Mouse (Mus musculus) forebrain, embryonic 11.5 days (tissue): ENCODE measurements at regions not wholly inside any gene's neighbourhood (a gene's known extent, or its start where the extent isn't known, plus 50 kb on each side); places are given as distances from the start of the nearest gene placed in this dataset.

ENCODE experiments used
- ATAC-seq: fragments of 200-750 bp; cut with Nextera tagmentation; replicated peaks from 2 replicates; pipeline ENCODE4 v1.8.0; 2017; ENCODE audit warnings: moderate TSS enrichment; ENCODE audit not compliant: low FRiP score
- DNase-seq: peaks from one replicate; pipeline ENCODE4 v3.0.0-alpha.2; 2017; ENCODE audit warnings: low spot score
- H3K27ac ChIP-seq: fragments of 300-500 bp; sonication (generic); 2 replicates; pipeline ENCODE4 v1.5.1; 2014; ENCODE audit warnings: low read depth, low read length
- H3K27me3 ChIP-seq: fragments of 300-500 bp; sonication (generic); 2 replicates; pipeline ENCODE4 v1.6.1; 2014; ENCODE audit warnings: mild to moderate bottlenecking, low read length, mixed read lengths; ENCODE audit not compliant: control insufficient read depth, insufficient read depth
- H3K36me3 ChIP-seq: fragments of 300-500 bp; sonication (generic); 2 replicates; pipeline ENCODE4 v1.6.1; 2014; ENCODE audit warnings: mild to moderate bottlenecking, low read length, moderate library complexity, mixed read lengths; ENCODE audit not compliant: control insufficient read depth, insufficient read depth
- H3K4me1 ChIP-seq: fragments of 300-500 bp; sonication (generic); replicated peaks from 2 replicates; pipeline ENCODE4 v1.6.1; 2014; ENCODE audit warnings: low read length, mixed read lengths; ENCODE audit not compliant: control insufficient read depth, insufficient read depth
- H3K4me2 ChIP-seq: fragments of 300-500 bp; sonication (generic); 2 replicates; pipeline ENCODE4 v1.6.1; 2014; ENCODE audit warnings: low read depth, mild to moderate bottlenecking, low read length, moderate library complexity, mixed read lengths; ENCODE audit not compliant: severe bottlenecking
- H3K4me3 ChIP-seq: fragments of 300-500 bp; sonication (generic); 2 replicates; pipeline ENCODE4 v1.5.1; 2014; ENCODE audit warnings: low read depth, low read length
- H3K9ac ChIP-seq: fragments of 300-500 bp; sonication (generic); 2 replicates; pipeline ENCODE4 v1.6.1; 2014; ENCODE audit warnings: low read length
- H3K9me3 ChIP-seq: fragments of 300-500 bp; sonication (generic); 2 replicates; pipeline ENCODE4 v1.6.1; 2016; ENCODE audit warnings: low read length, mixed read lengths; ENCODE audit not compliant: control insufficient read depth
- WGBS: fragments of 180-500 bp; shearing (Covaris S2); extraction: QIAGEN DNeasy Blood & Tissue Kit; methylation state at CpG from one replicate; pipeline ENCODE4 v1.1.7; 2014; 5-methylcytosine and 5-hydroxymethylcytosine counted together

- WGBS: 82% methylated on average over 3 of the region's 3 CpGs
- no peaks in the 10 kb centered on the region for H3K36me3 ChIP-seq
- DNase-seq (no peak), ATAC-seq (no peak)
- H3K4me1 ChIP-seq: no peaks in the 10 kb centered on the region
- no peak overlapping the region for H3K4me2 ChIP-seq
- no peaks in the 10 kb centered on the region for H3K9me3 ChIP-seq
- no peaks in the 10 kb centered on the region; the same call in 1 of the 2 replicates for H3K27me3 ChIP-seq
- no peak overlapping the region for H3K9ac ChIP-seq
- no peak overlapping the region for H3K27ac ChIP-seq
- no peak overlapping the region for H3K4me3 ChIP-seq
Observed at GRCm38 (mm10) chrX:166754967-166755654, 169.6 kb upstream of the Egfl6 start.

GRCm38 (mm10) chrX:166749055-166749679 lies 163.6 kb upstream of the Egfl6 start:
- Histone ChIP-seq H3K27ac (no peak overlapping the region), H3K27me3 (0 out of 2 replicates have a peak, but pooled peaks cover 2% of the 10 kb centered on the region)
- ATAC-seq: peak; percentile 82

GRCm38 (mm10) chrX:166731354-166731753 lies 145.8 kb upstream of the Egfl6 start:
- no peaks in the 10 kb centered on the region for H3K9me3 ChIP-seq
- no peaks in the 10 kb centered on the region for H3K4me1 ChIP-seq
- ATAC-seq (no peak), DNase-seq (no peak)
- no peak overlapping the region for H3K27ac ChIP-seq
- H3K27me3 ChIP-seq: peaks cover 11% of the 10 kb centered on the region; the same call in 1 of the 2 replicates
- H3K4me2 ChIP-seq: no peak overlapping the region
- H3K36me3 ChIP-seq: no peaks in the 10 kb centered on the region
- 85% methylated on average over 2 of the region's 2 CpGs for WGBS
- H3K4me3 ChIP-seq: no peak overlapping the region
- H3K9ac ChIP-seq: no peak overlapping the region

More at GRCm38 (mm10) chrX:166749055-166749679, 163.6 kb upstream of the Egfl6 start:
- H3K4me1 ChIP-seq: no peaks in the 10 kb centered on the region
- H3K9me3 ChIP-seq: no peaks in the 10 kb centered on the region
- H3K36me3 ChIP-seq: no peaks in the 10 kb centered on the region
- H3K9ac ChIP-seq: no peak overlapping the region
- 45% methylated on average over 8 of the region's 8 CpGs for WGBS
- no peak overlapping the region for H3K4me3 ChIP-seq
- DNase-seq: no peak
- no peak overlapping the region for H3K4me2 ChIP-seq

- no peaks in the 10 kb centered on the region for H3K36me3 ChIP-seq
- WGBS: 49% methylated on average over 2 of the region's 2 CpGs
- H3K4me2 ChIP-seq: no peak overlapping the region
- no peaks in the 10 kb centered on the region for H3K4me1 ChIP-seq
- ATAC-seq (peak; percentile 59), DNase-seq (no peak)
- peaks cover 15% of the 10 kb centered on the region; the same call in 1 of the 2 replicates for H3K27me3 ChIP-seq
- no peak overlapping the region for H3K9ac ChIP-seq
- no peak overlapping the region for H3K4me3 ChIP-seq
- no peak overlapping the region for H3K27ac ChIP-seq
- no peaks in the 10 kb centered on the region for H3K9me3 ChIP-seq
Observed at GRCm38 (mm10) chrX:166728622-166728928, 143.1 kb upstream of the Egfl6 start.

- DNase-seq (peak; percentile 74), ATAC-seq (peak; percentile 94)
- Histone ChIP-seq H3K27me3 (peaks cover 18% of the 10 kb centered on the region; the same call in 1 of the 2 replicates), H3K9me3 (no peaks in the 10 kb centered on the region), H3K27ac (no peak overlapping the region; the same call in 1 of the 2 replicates), H3K36me3 (no peaks in the 10 kb centered on the region), H3K4me1 (no peaks in the 10 kb centered on the region), H3K4me3 (no peak overlapping the region), H3K4me2 (no peak overlapping the region), H3K9ac (no peak overlapping the region)
- WGBS: 25% methylated on average over 7 of the region's 7 CpGs
Observed at GRCm38 (mm10) chrX:166727823-166728621, 142.5 kb upstream of the Egfl6 start.

GRCm38 (mm10) chrX:166725761-166726503 lies 140.4 kb upstream of the Egfl6 start:
- peaks cover 19% of the 10 kb centered on the region for H3K27me3 ChIP-seq
- no peaks in the 10 kb centered on the region for H3K36me3 ChIP-seq
- 51% methylated on average over 6 of the region's 6 CpGs for WGBS
- H3K9me3 ChIP-seq: no peaks in the 10 kb centered on the region
- H3K4me2 ChIP-seq: no peak overlapping the region
- no peak overlapping the region for H3K27ac ChIP-seq
- no peaks in the 10 kb centered on the region for H3K4me1 ChIP-seq
- no peak overlapping the region for H3K4me3 ChIP-seq
- DNase-seq (no peak), ATAC-seq (no peak)
- H3K9ac ChIP-seq: no peak overlapping the region

GRCm38 (mm10) chrX:166718075-166718474 lies 132.6 kb upstream of the Egfl6 start:
- no peak overlapping the region for H3K9ac ChIP-seq
- H3K4me2 ChIP-seq: no peak overlapping the region
- peaks cover 16% of the 10 kb centered on the region for H3K27me3 ChIP-seq
- H3K4me3 ChIP-seq: no peak overlapping the region
- no peaks in the 10 kb centered on the region for H3K36me3 ChIP-seq
- no peaks in the 10 kb centered on the region for H3K4me1 ChIP-seq
- no peak for ATAC-seq
- no peaks in the 10 kb centered on the region for H3K9me3 ChIP-seq
- DNase-seq: no peak
- H3K27ac ChIP-seq: no peak overlapping the region

- no peak overlapping the region for H3K4me2 ChIP-seq
- ATAC-seq (no peak), DNase-seq (no peak)
- WGBS: 76% methylated on average over 2 of the region's 2 CpGs
- no peak overlapping the region for H3K4me3 ChIP-seq
- no peak overlapping the region for H3K27ac ChIP-seq
- no peaks in the 10 kb centered on the region for H3K4me1 ChIP-seq
- H3K36me3 ChIP-seq: no peaks in the 10 kb centered on the region
- H3K27me3 ChIP-seq: peaks cover 3% of the 10 kb centered on the region; the same call in 1 of the 2 replicates
- no peak overlapping the region for H3K9ac ChIP-seq
- no peaks in the 10 kb centered on the region for H3K9me3 ChIP-seq
Observed at GRCm38 (mm10) chrX:166709306-166709705, 123.8 kb upstream of the Egfl6 start.
